Mouse (Mus musculus) lung, embryonic 16.5 days (tissue): Measurements from ENCODE around the gene Trp53. TPM values are rescaled to one million over a fixed set of nuclear protein-coding genes. Genes with fewer than 3 reads are reported as not detected.

Experiments used
- ATAC-seq: fragments of 200-750 bp; cut with Nextera tagmentation; 2 replicates; pipeline ENCODE4 v1.8.0; 2017; ENCODE audit warnings: low read depth, mild to moderate bottlenecking, moderate library complexity
- H3K27ac ChIP-seq: fragments of 300-500 bp; sonication (generic); 2 replicates; pipeline ENCODE4 v1.5.1; 2014; ENCODE audit warnings: mild to moderate bottlenecking, control low read depth, low read length
- H3K27me3 ChIP-seq: fragments of 300-500 bp; sonication (generic); 2 replicates; pipeline ENCODE4 v1.6.1; 2014; ENCODE audit warnings: low read depth, low read length, mixed read lengths; ENCODE audit not compliant: control insufficient read depth, insufficient read depth
- H3K36me3 ChIP-seq: fragments of 300-500 bp; sonication (generic); 2 replicates; pipeline ENCODE4 v1.6.1; 2014; ENCODE audit warnings: low read length; ENCODE audit not compliant: control insufficient read depth, insufficient read depth
- H3K4me1 ChIP-seq: fragments of 300-500 bp; sonication (generic); replicated peaks from 2 replicates; pipeline ENCODE4 v1.6.1; 2014; ENCODE audit warnings: low read length, mixed read lengths; ENCODE audit not compliant: control insufficient read depth, insufficient read depth
- H3K4me2 ChIP-seq: fragments of 300-500 bp; sonication (generic); 2 replicates; pipeline ENCODE4 v1.6.1; 2014; ENCODE audit warnings: low read depth, low read length, control low read depth
- H3K4me3 ChIP-seq: fragments of 300-500 bp; sonication (generic); 2 replicates; pipeline ENCODE4 v1.5.1; 2014; ENCODE audit warnings: mild to moderate bottlenecking, low read length, control low read depth
- H3K9ac ChIP-seq: fragments of 300-500 bp; sonication (generic); 2 replicates; pipeline ENCODE4 v1.6.1; 2014; ENCODE audit warnings: low read length, control low read depth
- H3K9me3 ChIP-seq: fragments of 300-500 bp; sonication (generic); 2 replicates; pipeline ENCODE4 v1.6.1; 2016; ENCODE audit warnings: low read length; ENCODE audit not compliant: control insufficient read depth
- WGBS: fragments of 180-500 bp; shearing (Covaris S2); extraction: QIAGEN DNeasy Blood & Tissue Kit; methylation state at CpG from one replicate; pipeline ENCODE4 v1.1.7; 2014; 5-methylcytosine and 5-hydroxymethylcytosine counted together
- polyA plus RNA-seq: library from polyadenylated mRNA; unstranded; fragments of >200 nt; fragmentation: Nextera tagmentation; extraction: Ambion mirVana; gene quantifications from 2 replicates; pipeline ENCODE4 v1.2.1, GENCODE M21; 2015

Gene Trp53
- polyA plus RNA-seq, 1 experiment from 2014 or later = 154 TPM

- H3K9ac ChIP-seq = no peak overlapping the region
- H3K4me2 ChIP-seq = no peak overlapping the region
- peaks cover 32% of the 10 kb centered on the region for H3K4me1 ChIP-seq
- no peak overlapping the region for H3K4me3 ChIP-seq
- 73% methylated on average over 8 of the region's 8 CpGs for WGBS
- no peak overlapping the region for H3K27ac ChIP-seq
- no peak for ATAC-seq
- no peaks in the 10 kb centered on the region for H3K9me3 ChIP-seq
- H3K27me3 ChIP-seq = peaks cover 6% of the 10 kb centered on the region; the same call in 1 of the 2 replicates
- H3K36me3 ChIP-seq = no peaks in the 10 kb centered on the region
These were observed 23.4 kb downstream of the Trp53 start for GRCm38 (mm10) chr11:69603516-69603915.

GRCm38 (mm10) chr11:69604347-69604746 lies 24.2 kb downstream of the Trp53 start:
- no peak for ATAC-seq
- Histone ChIP-seq H3K27ac (no peak overlapping the region), H3K9ac (peak overlapping the region; percentile 68; the same call in 1 of the 2 replicates), H3K4me3 (peak overlapping the region; percentile 52), H3K36me3 (no peaks in the 10 kb centered on the region), H3K4me2 (peak overlapping the region; percentile 90), H3K9me3 (no peaks in the 10 kb centered on the region), H3K27me3 (peaks cover 6% of the 10 kb centered on the region; the same call in 1 of the 2 replicates), H3K4me1 (peaks cover 32% of the 10 kb centered on the region)
- 53% methylated on average over 3 of the region's 3 CpGs for WGBS

DNA sequence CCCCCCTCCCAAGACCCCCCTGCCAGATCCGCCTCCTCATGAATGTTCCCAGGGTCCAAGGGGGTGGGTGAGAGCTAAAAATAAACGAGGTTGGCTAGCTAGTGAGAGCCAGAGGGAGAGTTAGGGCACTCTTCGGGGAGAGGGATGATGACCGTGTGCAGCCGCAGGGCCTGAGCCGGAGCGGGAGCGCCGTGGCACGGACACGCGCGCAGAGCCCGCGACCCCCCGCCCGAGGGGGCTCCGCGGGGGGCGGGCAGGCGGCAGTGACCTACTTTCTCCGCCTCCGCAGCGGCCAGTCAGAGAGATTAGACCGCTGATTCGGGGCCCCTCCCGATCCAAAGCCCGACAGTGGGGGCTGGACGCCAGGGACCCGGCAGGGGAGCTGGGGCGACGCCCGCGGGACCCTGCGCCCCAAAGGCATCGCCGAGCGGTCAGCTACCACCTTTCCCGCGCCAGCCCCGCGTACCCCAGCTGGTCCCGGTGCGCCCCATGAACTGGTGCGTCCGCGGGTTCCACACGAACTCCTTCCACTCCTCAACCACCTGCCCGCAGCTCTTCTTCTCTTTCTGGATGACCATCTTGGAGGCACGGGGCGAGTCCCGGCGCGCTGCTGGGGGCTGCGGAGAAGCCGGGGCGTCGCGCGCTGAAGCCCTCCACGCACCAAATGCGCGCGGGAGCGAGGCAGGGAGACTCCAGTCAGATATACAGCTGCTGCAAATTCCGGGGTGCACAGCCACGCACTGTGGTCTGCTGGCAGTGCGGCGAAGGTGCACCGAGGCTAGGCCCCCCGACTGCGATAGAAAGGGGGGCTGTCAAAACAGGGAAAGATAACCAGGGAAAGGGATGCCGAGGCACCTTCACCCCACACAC lies 24.9 kb downstream of the Trp53 start:
- Histone ChIP-seq H3K36me3 (no peaks in the 10 kb centered on the region), H3K4me3 (peak overlapping the region; percentile 52), H3K4me2 (peak overlapping the region; percentile 90), H3K4me1 (peaks cover 28% of the 10 kb centered on the region), H3K27ac (peak overlapping the region; percentile 60), H3K9ac (peak overlapping the region; percentile 68), H3K27me3 (peaks cover 6% of the 10 kb centered on the region; the same call in 1 of the 2 replicates), H3K9me3 (no peaks in the 10 kb centered on the region)
- ATAC-seq = peak; percentile 42; the same call in 1 of the 2 replicates
- under 1% methylated on average over 65 of the region's 73 CpGs for WGBS

- Histone ChIP-seq H3K27ac (peak within 1 kb of the TSS; percentile 60), H3K4me2 (peak within 1 kb of the TSS; percentile 90), H3K36me3 (no peaks in the 10 kb centered on the region), H3K9me3 (no peaks in the 10 kb centered on the region), H3K9ac (peak within 1 kb of the TSS; percentile 68), H3K4me1 (peaks cover 19% of the 10 kb centered on the region), H3K27me3 (peaks cover 6% of the 10 kb centered on the region; the same call in 1 of the 2 replicates), H3K4me3 (peak within 1 kb of the TSS; percentile 52)
- ATAC-seq = peak; percentile 91
- WGBS = 3% methylated on average over 30 of the region's 32 CpGs
These were observed 25.7 kb downstream of the Trp53 start, which contains the start of gene Atp1b2 for GRCm38 (mm10) chr11:69605726-69606490. TSS of gene Atp1b2 (minus strand) at chr11:69605942.

- Histone ChIP-seq H3K4me2 (peak overlapping the region; percentile 90), H3K27ac (no peak overlapping the region), H3K4me1 (peaks cover 19% of the 10 kb centered on the region), H3K4me3 (peak overlapping the region; percentile 52), H3K9ac (peak overlapping the region; percentile 31; the same call in 1 of the 2 replicates), H3K36me3 (no peaks in the 10 kb centered on the region), H3K27me3 (peaks cover 6% of the 10 kb centered on the region; the same call in 1 of the 2 replicates), H3K9me3 (no peaks in the 10 kb centered on the region)
- ATAC-seq = no peak
- WGBS = 56% methylated on average over 2 of the region's 2 CpGs
These were observed 26.3 kb downstream of the Trp53 start for GRCm38 (mm10) chr11:69606491-69606795.

DNA sequence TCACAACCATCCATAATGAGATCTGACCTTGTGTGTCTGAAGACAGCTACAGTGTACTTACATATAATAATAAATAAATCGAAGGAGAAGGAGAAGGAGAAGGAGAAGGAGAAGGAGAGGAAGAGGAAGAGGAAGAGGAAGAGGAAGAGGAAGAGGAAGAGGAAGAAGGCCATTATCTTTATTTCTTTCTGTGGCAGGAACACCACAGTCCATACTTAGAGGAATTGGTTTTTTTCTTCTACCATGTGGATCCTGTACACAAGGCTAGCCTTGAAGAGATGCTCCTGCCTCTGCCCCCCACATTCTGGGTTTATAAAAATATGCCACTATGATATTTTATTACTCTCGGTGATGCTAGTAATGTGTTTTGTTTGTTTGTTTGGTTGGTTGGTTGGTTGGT lies 26.7 kb downstream of the Trp53 start:
- no peak overlapping the region for H3K27ac ChIP-seq
- H3K9me3 ChIP-seq = no peaks in the 10 kb centered on the region
- H3K36me3 ChIP-seq = no peaks in the 10 kb centered on the region
- H3K9ac ChIP-seq = no peak overlapping the region
- no peak overlapping the region for H3K4me2 ChIP-seq
- no peak for ATAC-seq
- 75% methylated on average over 2 of the region's 2 CpGs for WGBS
- peaks cover 18% of the 10 kb centered on the region for H3K4me1 ChIP-seq
- peaks cover 6% of the 10 kb centered on the region; the same call in 1 of the 2 replicates for H3K27me3 ChIP-seq
- H3K4me3 ChIP-seq = no peak overlapping the region

DNA sequence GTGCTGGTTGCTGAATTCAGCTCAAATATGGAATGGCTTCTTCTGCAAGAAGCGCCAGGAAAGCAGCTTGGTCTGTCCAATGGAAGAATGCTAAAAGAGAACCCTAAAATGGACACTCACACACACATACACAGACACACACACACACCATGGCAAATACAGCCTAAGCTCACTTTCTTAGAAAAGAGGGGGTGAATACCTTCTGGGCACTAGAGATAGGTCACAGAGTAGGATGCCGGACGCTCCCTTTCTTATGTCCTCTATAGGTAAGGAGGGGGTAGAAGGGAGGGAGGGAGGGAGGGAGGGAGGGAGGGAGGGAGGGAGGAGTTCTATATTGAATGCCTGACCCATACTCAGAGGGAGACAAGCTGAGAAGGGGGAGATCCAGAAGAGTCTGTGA lies 28.4 kb downstream of the Trp53 start:
- ATAC-seq = no peak

GRCm38 (mm10) chr11:69609416-69609815 lies 29.3 kb downstream of the Trp53 start:
- Histone ChIP-seq H3K4me1 (peaks cover 16% of the 10 kb centered on the region), H3K4me2 (no peak overlapping the region), H3K27ac (no peak overlapping the region), H3K9me3 (no peaks in the 10 kb centered on the region), H3K4me3 (no peak overlapping the region), H3K27me3 (peaks cover 6% of the 10 kb centered on the region; the same call in 1 of the 2 replicates), H3K9ac (no peak overlapping the region), H3K36me3 (no peaks in the 10 kb centered on the region)
- WGBS = 55% methylated on average over 7 of the region's 7 CpGs
- no peak for ATAC-seq

More for the DNA sequence above, 28.4 kb downstream of the Trp53 start:
- Histone ChIP-seq H3K4me3 (no peak overlapping the region), H3K9ac (no peak overlapping the region), H3K27ac (no peak overlapping the region), H3K4me1 (peaks cover 13% of the 10 kb centered on the region), H3K9me3 (no peaks in the 10 kb centered on the region), H3K4me2 (no peak overlapping the region), H3K36me3 (no peaks in the 10 kb centered on the region), H3K27me3 (peaks cover 6% of the 10 kb centered on the region; the same call in 1 of the 2 replicates)
- WGBS = 85% methylated on average over 3 of the region's 3 CpGs

GRCm38 (mm10) chr11:69610899-69611298 lies 30.7 kb downstream of the Trp53 start:
- H3K27me3 ChIP-seq = peaks cover 2% of the 10 kb centered on the region; the same call in 1 of the 2 replicates
- H3K27ac ChIP-seq = no peak overlapping the region
- H3K4me2 ChIP-seq = no peak overlapping the region
- no peaks in the 10 kb centered on the region for H3K9me3 ChIP-seq
- no peaks in the 10 kb centered on the region for H3K36me3 ChIP-seq
- H3K4me1 ChIP-seq = peaks cover 7% of the 10 kb centered on the region
- no peak overlapping the region for H3K9ac ChIP-seq
- no peak overlapping the region for H3K4me3 ChIP-seq
- no peak for ATAC-seq
- WGBS = 59% methylated on average over 4 of the region's 4 CpGs
